Mouse (Mus musculus) stomach, postnatal 0 days (tissue): ENCODE data around the gene Aldh9a1.

Experiments used
- CTCF ChIP-seq: IDR thresholded peaks from 2 replicates; pipeline ENCODE4 v1.5.1; 2016; ENCODE audit warnings: antibody characterized with exemption, low read depth, mild to moderate bottlenecking, moderate library complexity
- EP300 ChIP-seq: optimal IDR thresholded peaks from 2 replicates; pipeline ENCODE3; 2016; ENCODE audit warnings: antibody characterized with exemption

GRCm38 (mm10) chr1:167390381-167390780, 40.6 kb downstream of the Aldh9a1 start:
- TF ChIP-seq CTCF (no peak), EP300 (no peak)
